Mouse (Mus musculus) liver, embryonic 14.5 days (tissue): ENCODE measurements at regions not wholly inside any gene's neighbourhood (a gene's known extent, or its start where the extent isn't known, plus 50 kb on each side); places are given as distances from the start of the nearest gene placed in this dataset.

Source experiments
- ATAC-seq: fragments of 200-750 bp; cut with Nextera tagmentation; 2 replicates; pipeline ENCODE4 v1.8.0; 2017; ENCODE audit warnings: moderate number of reproducible peaks, mild to moderate bottlenecking, moderate library complexity; ENCODE audit not compliant: insufficient read depth
- DNase-seq, 3 experiments: peaks; one replicate each; pipeline ENCODE4 v3.0.0-alpha.2; 2012 to 2013; ENCODE audit warnings: low read depth in 3 of 3, low spot score in 3 of 3
- H3K27ac ChIP-seq: fragments of 300-500 bp; sonication (generic); 2 replicates; pipeline ENCODE4 v1.5.1; 2014; ENCODE audit warnings: moderate library complexity, mild to moderate bottlenecking, control low read depth, inconsistent platforms
- H3K27me3 ChIP-seq: fragments of 300-500 bp; sonication (generic); 2 replicates; pipeline ENCODE4 v1.6.1; 2014; ENCODE audit warnings: mild to moderate bottlenecking, low read length, moderate library complexity; ENCODE audit not compliant: control insufficient read depth, insufficient read depth
- H3K36me3 ChIP-seq: fragments of 300-500 bp; sonication (generic); replicated peaks from 2 replicates; pipeline ENCODE4 v1.6.1; 2014; ENCODE audit warnings: low read depth; ENCODE audit not compliant: control insufficient read depth, insufficient read depth
- H3K4me1 ChIP-seq, 2 experiments: fragments of 200-500 bp in 1 of 2; fragments of 300-500 bp in 1 of 2; sonication (generic) in 1 of 2; replicated peaks; 2 replicates each; pipeline ENCODE4 v1.6.1; 2012 to 2014; ENCODE audit warnings: antibody characterized with exemption in 1 of 2, inconsistent platforms in 1 of 2, low read length in 1 of 2; ENCODE audit not compliant: control insufficient read depth in 2 of 2, insufficient read depth in 2 of 2
- H3K4me2 ChIP-seq: fragments of 300-500 bp; sonication (generic); 2 replicates; pipeline ENCODE4 v1.6.1; 2014; ENCODE audit warnings: low read depth, mild to moderate bottlenecking, control low read depth, moderate library complexity
- H3K4me3 ChIP-seq, 2 experiments: fragments of 200-500 bp in 1 of 2; fragments of 300-500 bp in 1 of 2; sonication (generic) in 1 of 2; 2 replicates each; pipeline ENCODE4 v1.5.1; 2012 to 2014; ENCODE audit warnings: low read depth in 2 of 2, low read length in 2 of 2, mild to moderate bottlenecking in 2 of 2, control low read depth in 1 of 2, inconsistent platforms in 1 of 2, moderate library complexity in 1 of 2; ENCODE audit not compliant: insufficient read depth in 1 of 2
- H3K9ac ChIP-seq: fragments of 300-500 bp; sonication (generic); replicated peaks from 2 replicates; pipeline ENCODE4 v1.6.1; 2014; ENCODE audit warnings: mild to moderate bottlenecking, control low read depth, moderate library complexity
- H3K9me3 ChIP-seq: fragments of 300-500 bp; sonication (generic); 2 replicates; pipeline ENCODE4 v1.6.1; 2016; ENCODE audit warnings: low read length, mixed read lengths; ENCODE audit not compliant: control insufficient read depth
- CTCF ChIP-seq: IDR thresholded peaks from 2 replicates; pipeline ENCODE4 v1.5.1; 2016; ENCODE audit warnings: antibody characterized with exemption, low read depth, control low read depth
- EP300 ChIP-seq: IDR thresholded peaks from 2 replicates; pipeline ENCODE4 v1.6.1; 2016; ENCODE audit warnings: antibody characterized with exemption, low read depth
- WGBS: fragments of 180-500 bp; shearing (Covaris S2); extraction: QIAGEN DNeasy Blood & Tissue Kit; methylation state at CpG from one replicate; pipeline ENCODE4 v1.1.7; 2014; ENCODE audit not compliant: insufficient replicate concordance; 5-methylcytosine and 5-hydroxymethylcytosine counted together

DNA sequence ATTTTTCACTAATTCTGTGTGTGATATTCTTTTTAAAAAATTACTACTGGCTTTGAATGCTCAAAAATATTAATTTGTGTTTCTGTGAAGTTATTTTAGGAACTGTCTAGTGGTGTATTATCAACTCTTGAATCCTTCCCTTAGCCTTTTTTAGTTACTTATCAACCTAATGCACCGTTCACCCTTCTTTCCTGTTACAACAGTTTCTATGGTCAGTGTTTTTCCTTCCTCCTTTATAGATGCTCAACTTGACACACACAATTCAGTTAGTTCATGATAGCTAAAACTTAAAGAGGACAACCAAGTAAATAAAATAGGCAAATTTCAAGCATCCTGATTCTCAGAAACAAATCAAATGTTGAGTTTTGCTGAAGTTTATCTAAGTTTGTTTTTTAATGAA lies 506.9 kb downstream of the Flrt2 start:
- H3K4me2 ChIP-seq: no peak overlapping the region
- H3K4me3 ChIP-seq: no peak overlapping the region
- ATAC-seq (no peak), DNase-seq (no peak)
- H3K9ac ChIP-seq: no peak overlapping the region
- 16% methylated on average over 1 of the region's 1 CpGs for WGBS
- no peak for TF ChIP-seq CTCF
- TF ChIP-seq EP300: no peak
- no peaks in the 10 kb centered on the region for H3K36me3 ChIP-seq
- H3K9me3 ChIP-seq: no peaks in the 10 kb centered on the region
- H3K27me3 ChIP-seq: no peaks in the 10 kb centered on the region
- no peak overlapping the region for H3K27ac ChIP-seq
- no peaks in the 10 kb centered on the region for H3K4me1 ChIP-seq

DNA sequence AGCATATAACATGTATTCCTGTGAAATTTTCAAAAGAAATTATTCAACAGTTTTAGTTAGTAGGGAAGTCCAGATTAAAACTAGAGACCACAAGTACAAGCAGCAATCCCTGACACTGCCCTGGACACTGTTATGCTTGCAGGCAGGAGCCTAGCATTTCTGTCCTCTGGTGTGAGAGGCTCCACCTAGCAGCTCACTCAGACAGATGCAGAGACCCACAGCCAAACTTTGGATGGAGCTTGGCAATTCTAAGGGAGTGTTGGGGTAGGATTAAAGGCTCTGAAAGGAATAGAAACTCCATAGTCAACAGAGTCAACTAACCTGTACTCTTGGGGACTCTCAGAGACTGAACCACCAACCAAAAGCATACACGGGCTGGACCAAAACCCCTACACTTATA lies 509.8 kb downstream of the Flrt2 start:
- Histone ChIP-seq H3K4me1 (no peaks in the 10 kb centered on the region), H3K36me3 (no peaks in the 10 kb centered on the region), H3K4me3 (no peak overlapping the region), H3K27ac (no peak overlapping the region), H3K27me3 (no peaks in the 10 kb centered on the region), H3K4me2 (no peak overlapping the region), H3K9me3 (no peaks in the 10 kb centered on the region), H3K9ac (no peak overlapping the region)
- DNase-seq (no peak), ATAC-seq (no peak)
- TF ChIP-seq EP300: no peak
- TF ChIP-seq CTCF: no peak
- 63% methylated on average over 1 of the region's 1 CpGs for WGBS

DNA sequence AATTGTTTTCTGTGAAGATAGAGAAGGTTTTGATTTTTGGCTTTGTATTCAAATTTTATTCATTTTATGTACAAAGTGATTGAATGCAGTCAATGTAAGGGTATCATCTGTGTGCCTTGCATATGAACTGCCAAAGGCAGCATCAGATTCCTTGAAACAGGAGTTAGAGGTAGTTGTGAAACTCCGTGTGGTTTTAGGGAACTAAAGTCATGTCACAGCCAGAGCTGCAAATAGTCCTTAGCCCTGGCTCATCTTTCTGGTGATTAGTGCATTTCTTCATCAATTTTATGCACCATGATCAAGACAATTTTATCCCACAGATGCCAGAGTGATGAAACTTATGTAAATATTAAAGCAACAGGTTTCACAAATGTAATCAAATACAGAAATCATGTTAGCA lies 534.4 kb downstream of the Flrt2 start:
- no peaks in the 10 kb centered on the region for H3K27me3 ChIP-seq
- no peak overlapping the region for H3K4me2 ChIP-seq
- no peaks in the 10 kb centered on the region for H3K4me1 ChIP-seq
- no peaks in the 10 kb centered on the region for H3K36me3 ChIP-seq
- no peaks in the 10 kb centered on the region for H3K9me3 ChIP-seq
- H3K27ac ChIP-seq: no peak overlapping the region
- no peak for DNase-seq
- no peak overlapping the region for H3K4me3 ChIP-seq
- 40% methylated on average over 1 of the region's 1 CpGs for WGBS
- ATAC-seq: no peak
- TF ChIP-seq EP300 (no peak), CTCF (no peak)
- no peak overlapping the region for H3K9ac ChIP-seq

- no peak for ATAC-seq
- Histone ChIP-seq H3K4me2 (no peak overlapping the region), H3K9ac (no peak overlapping the region), H3K4me3 (no peak overlapping the region), H3K4me1 (no peaks in the 10 kb centered on the region), H3K27ac (no peak overlapping the region), H3K27me3 (no peaks in the 10 kb centered on the region), H3K36me3 (no peaks in the 10 kb centered on the region), H3K9me3 (no peaks in the 10 kb centered on the region)
- DNase-seq: no peak
- WGBS: 71% methylated on average over 3 of the region's 3 CpGs
- TF ChIP-seq CTCF (no peak), EP300 (no peak)
Observed at GRCm38 (mm10) chr12:96228714-96229113, 536.7 kb downstream of the Flrt2 start.

- no peak overlapping the region for H3K27ac ChIP-seq
- H3K27me3 ChIP-seq: no peaks in the 10 kb centered on the region
- TF ChIP-seq EP300 (no peak), CTCF (no peak)
- 76% methylated on average over 1 of the region's 1 CpGs for whole genome bisulfite sequencing
- no peaks in the 10 kb centered on the region for H3K9me3 ChIP-seq
- H3K9ac ChIP-seq: no peak overlapping the region
- H3K4me1 ChIP-seq: no peaks in the 10 kb centered on the region
- ATAC-seq (no peak), DNase-seq (no peak)
- no peaks in the 10 kb centered on the region for H3K36me3 ChIP-seq
- H3K4me3 ChIP-seq: no peak overlapping the region
- H3K4me2 ChIP-seq: no peak overlapping the region
Observed at GRCm38 (mm10) chr12:96235510-96235909, 543.5 kb downstream of the Flrt2 start.

GRCm38 (mm10) chr12:96235996-96236525 lies 544.0 kb downstream of the Flrt2 start:
- Histone ChIP-seq H3K27ac (no peak overlapping the region), H3K9ac (no peak overlapping the region), H3K27me3 (no peaks in the 10 kb centered on the region), H3K4me3 (no peak overlapping the region), H3K36me3 (no peaks in the 10 kb centered on the region), H3K4me1 (no peaks in the 10 kb centered on the region), H3K4me2 (no peak overlapping the region), H3K9me3 (no peaks in the 10 kb centered on the region)
- 53% methylated on average over 3 of the region's 3 CpGs for WGBS
- DNase-seq (no peak), ATAC-seq (no peak)
- no peak for TF ChIP-seq CTCF
- no peak for TF ChIP-seq EP300
